Mouse (Mus musculus): ENCODE measurements around the gene Fcgr1. TPM values are rescaled to one million over a fixed set of nuclear protein-coding genes. Genes with fewer than 3 reads are reported as not detected.
"Not testable (repeated sequence)": the region's sequence is repeated elsewhere in the genome, so short reads cannot be mapped to it uniquely, and the experiment has no call there.

The Fcgr1 gene
- polyA plus RNA-seq, 1 experiment from 2014 or later: 4.5 TPM

DNA sequence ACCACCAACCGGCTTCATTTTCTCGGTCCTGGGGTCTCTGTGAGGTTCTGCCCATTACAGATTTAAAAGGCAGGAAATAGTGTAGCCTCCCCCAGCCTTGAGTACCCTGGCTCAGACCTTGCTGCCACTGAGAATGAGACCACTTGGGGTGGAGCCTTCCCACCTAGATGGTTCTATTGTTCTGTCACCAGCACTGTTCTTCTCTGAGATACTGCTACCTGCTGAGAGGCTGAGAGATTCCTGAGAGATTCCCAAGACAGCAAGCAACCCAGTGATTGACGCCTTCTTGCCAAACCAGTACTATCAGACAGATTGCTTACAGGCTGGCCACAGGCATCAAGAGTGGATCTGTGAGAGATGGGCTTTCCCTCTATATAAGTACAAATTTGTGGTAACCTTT, 4.6 kb downstream of the Fcgr1 start:
- no peaks in the 10 kb centered on the region for H3K27me3 ChIP-seq (ENCODE audit: control insufficient read depth, insufficient read depth, low read depth, low read length)
- no peaks in the 10 kb centered on the region for H3K36me3 ChIP-seq (ENCODE audit: control insufficient read depth, insufficient read depth)
- ATAC-seq (ENCODE audit: low read depth): no peak
- no peak overlapping the region for H3K4me3 ChIP-seq (ENCODE audit: low read depth, low read length)
- H3K4me1 ChIP-seq (ENCODE audit: control insufficient read depth, low read depth, low read length): no peaks in the 10 kb centered on the region
- H3K27ac ChIP-seq (ENCODE audit: low read length): no peak overlapping the region
- 50% methylated on average over 3 of the region's 3 CpGs for WGBS (ENCODE audit: insufficient replicate concordance)
- H3K9me3 ChIP-seq (replicated peaks; ENCODE audit: control insufficient read depth, low read length): no peaks in the 10 kb centered on the region
- H3K9ac ChIP-seq (ENCODE audit: low read depth, low read length): no peak overlapping the region
- no peak overlapping the region for H3K4me2 ChIP-seq (ENCODE audit: low read depth, low read length)

DNA sequence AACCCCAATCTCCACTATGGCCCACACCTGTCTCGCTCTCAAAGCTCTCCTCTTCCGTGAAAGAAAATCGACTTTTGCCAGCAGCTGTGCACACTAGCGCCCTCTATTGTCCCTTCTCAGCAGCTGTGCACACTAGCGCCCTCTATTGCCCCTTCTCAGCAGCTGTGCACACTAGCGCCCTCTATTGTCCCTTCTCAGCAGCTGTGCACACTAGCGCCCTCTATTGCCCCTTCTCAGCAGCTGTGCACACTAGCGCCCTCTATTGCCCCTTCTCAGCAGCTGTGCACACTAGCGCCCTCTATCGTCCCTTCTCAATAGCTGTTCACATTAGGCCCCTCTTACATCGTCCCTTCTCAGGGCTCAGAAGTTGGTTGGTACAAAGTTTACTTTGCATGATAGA, 6.4 kb downstream of the Fcgr1 start:
- not testable (repeated sequence) for H3K36me3 ChIP-seq (ENCODE audit: control insufficient read depth, insufficient read depth); H3K4me2 ChIP-seq (ENCODE audit: low read depth, low read length); H3K4me1 ChIP-seq (ENCODE audit: control insufficient read depth, low read depth, low read length); H3K9ac ChIP-seq (ENCODE audit: low read depth, low read length); ATAC-seq (ENCODE audit: low read depth); H3K9me3 ChIP-seq (replicated peaks; ENCODE audit: control insufficient read depth, low read length); H3K4me3 ChIP-seq (ENCODE audit: low read depth, low read length); H3K27ac ChIP-seq (ENCODE audit: low read length)
- H3K27me3 ChIP-seq (ENCODE audit: control insufficient read depth, insufficient read depth, low read depth, low read length): peaks cover 11% of the 10 kb centered on the region
- 83% methylated on average over 11 of the region's 11 CpGs for WGBS (ENCODE audit: insufficient replicate concordance)

DNA sequence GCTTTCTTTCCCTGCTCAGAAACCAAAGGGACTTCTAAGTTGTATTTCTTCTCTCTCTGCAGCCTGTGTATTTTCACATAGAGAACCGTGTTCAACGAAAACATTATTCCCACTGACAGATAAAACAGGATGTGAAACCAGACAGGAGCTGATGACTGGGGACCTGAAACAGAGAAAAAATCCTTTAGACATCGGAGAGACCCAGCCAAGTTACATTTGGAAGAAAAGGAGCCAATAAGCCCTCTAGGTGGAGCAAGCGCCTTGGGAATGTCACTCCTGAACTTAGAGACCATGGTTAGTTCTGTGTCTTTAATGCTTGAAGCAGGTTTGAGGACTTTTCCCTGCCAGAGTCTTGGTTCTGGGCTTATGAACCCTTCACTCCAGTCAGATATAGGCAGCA, 9.3 kb downstream of the Fcgr1 start:
- WGBS (ENCODE audit: insufficient replicate concordance): 17% methylated on average over 4 of the region's 4 CpGs
- Histone ChIP-seq H3K4me1 (ENCODE audit: control insufficient read depth, low read depth, low read length) (no peaks in the 10 kb centered on the region; the same call in 1 of the 2 replicates), H3K27ac (ENCODE audit: low read length) (no peak overlapping the region), H3K9me3 (replicated peaks; ENCODE audit: control insufficient read depth, low read length) (no peaks in the 10 kb centered on the region), H3K4me3 (ENCODE audit: low read depth, low read length) (no peak overlapping the region), H3K27me3 (ENCODE audit: control insufficient read depth, insufficient read depth, low read depth, low read length) (peaks cover 11% of the 10 kb centered on the region), H3K9ac (ENCODE audit: low read depth, low read length) (no peak overlapping the region), H3K36me3 (ENCODE audit: control insufficient read depth, insufficient read depth) (no peaks in the 10 kb centered on the region), H3K4me2 (ENCODE audit: low read depth, low read length) (no peak overlapping the region)
- ATAC-seq (ENCODE audit: low read depth): no peak

DNA sequence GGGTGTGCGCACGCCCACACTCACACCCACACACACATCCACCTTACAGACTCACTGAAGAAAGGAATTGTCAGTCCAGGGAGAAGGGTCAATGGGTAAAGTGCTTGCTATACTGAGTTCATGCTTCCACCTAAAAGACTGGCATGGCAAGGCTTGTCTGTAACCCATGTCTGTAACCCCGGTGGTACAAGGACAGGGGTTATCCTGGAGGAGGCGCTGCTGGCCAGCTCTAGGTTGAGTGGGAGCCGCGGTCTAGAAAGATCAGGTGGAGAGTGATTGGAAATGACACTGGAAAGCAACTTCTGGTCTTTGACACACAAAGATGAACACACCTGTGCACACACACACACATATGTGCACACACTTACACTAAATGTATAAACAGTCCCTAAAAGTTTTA, 13.1 kb downstream of the Fcgr1 start:
- Histone ChIP-seq H3K4me1 (ENCODE audit: control insufficient read depth, low read depth, low read length) (peaks cover 15% of the 10 kb centered on the region), H3K9me3 (replicated peaks; ENCODE audit: control insufficient read depth, low read length) (no peaks in the 10 kb centered on the region), H3K27me3 (ENCODE audit: control insufficient read depth, insufficient read depth, low read depth, low read length) (peaks cover 11% of the 10 kb centered on the region), H3K36me3 (ENCODE audit: control insufficient read depth, insufficient read depth) (no peaks in the 10 kb centered on the region), H3K4me3 (ENCODE audit: low read depth, low read length) (no peak overlapping the region), H3K27ac (ENCODE audit: low read length) (no peak overlapping the region), H3K9ac (ENCODE audit: low read depth, low read length) (no peak overlapping the region), H3K4me2 (ENCODE audit: low read depth, low read length) (no peak overlapping the region)
- 48% methylated on average over 6 of the region's 6 CpGs for WGBS (ENCODE audit: insufficient replicate concordance)
- no peak for ATAC-seq (ENCODE audit: low read depth)

DNA sequence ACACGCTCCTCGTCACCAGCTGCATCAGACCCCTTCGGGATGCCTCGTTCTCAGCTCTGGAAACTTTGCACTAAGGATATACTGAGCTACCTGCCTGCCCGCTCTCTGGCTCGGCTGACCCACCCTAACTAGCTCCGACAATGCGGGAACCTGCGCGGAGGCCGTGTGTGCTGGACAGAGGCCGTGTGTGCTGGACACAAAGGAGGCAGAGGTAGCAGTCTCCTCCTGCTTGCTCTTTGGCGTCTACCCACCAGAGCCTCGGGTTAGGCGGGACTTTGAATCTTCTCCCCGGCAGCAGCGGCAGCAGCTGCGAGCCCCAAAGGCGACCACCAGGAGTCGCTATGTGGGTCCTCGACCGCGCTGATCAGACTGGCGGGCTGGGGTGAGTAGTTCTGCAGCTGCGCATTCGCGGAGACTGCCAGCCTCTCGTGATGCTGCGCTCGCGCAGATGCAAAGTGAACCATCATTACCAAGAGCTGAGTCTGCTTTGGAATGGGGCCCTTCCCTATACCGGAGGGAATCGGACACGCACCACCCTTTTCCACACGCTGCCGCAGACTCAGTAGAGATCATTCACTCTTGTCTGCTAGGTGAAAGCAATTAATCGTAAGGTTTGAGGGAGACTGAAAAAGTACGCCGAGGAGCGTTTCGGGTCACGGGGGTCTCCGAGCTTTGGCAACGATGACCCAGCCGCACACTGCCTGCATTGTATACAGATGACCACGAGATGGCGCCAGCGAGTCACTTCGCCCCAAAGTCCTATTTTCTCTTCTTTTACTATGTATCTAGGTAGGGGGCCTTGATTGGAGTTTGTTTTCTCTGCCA, 15.8 kb downstream of the Fcgr1 start:
- H3K4me3 ChIP-seq (ENCODE audit: low read depth, low read length): peak overlapping the region; percentile 73
- H3K4me2 ChIP-seq (ENCODE audit: low read depth, low read length): peak overlapping the region; percentile 100
- peaks cover 5% of the 10 kb centered on the region for H3K27me3 ChIP-seq (ENCODE audit: control insufficient read depth, insufficient read depth, low read depth, low read length)
- no peaks in the 10 kb centered on the region for H3K36me3 ChIP-seq (ENCODE audit: control insufficient read depth, insufficient read depth)
- peak; percentile 90 for ATAC-seq (ENCODE audit: low read depth)
- H3K4me1 ChIP-seq (ENCODE audit: control insufficient read depth, low read depth, low read length): peaks cover 15% of the 10 kb centered on the region
- WGBS (ENCODE audit: insufficient replicate concordance): under 1% methylated on average over 49 of the region's 49 CpGs
- no peaks in the 10 kb centered on the region for H3K9me3 ChIP-seq (replicated peaks; ENCODE audit: control insufficient read depth, low read length)
- H3K9ac ChIP-seq (ENCODE audit: low read depth, low read length): peak overlapping the region; percentile 90
- H3K27ac ChIP-seq (ENCODE audit: low read length): peak overlapping the region; percentile 82

- WGBS (ENCODE audit: insufficient replicate concordance): 13% methylated on average over 8 of the region's 8 CpGs
- Histone ChIP-seq H3K36me3 (ENCODE audit: control insufficient read depth, insufficient read depth) (no peaks in the 10 kb centered on the region), H3K9me3 (replicated peaks; ENCODE audit: control insufficient read depth, low read length) (no peaks in the 10 kb centered on the region), H3K27ac (ENCODE audit: low read length) (peak overlapping the region; percentile 82), H3K9ac (ENCODE audit: low read depth, low read length) (peak overlapping the region; percentile 90), H3K4me1 (ENCODE audit: control insufficient read depth, low read depth, low read length) (peaks cover 15% of the 10 kb centered on the region), H3K4me3 (ENCODE audit: low read depth, low read length) (peak overlapping the region; percentile 73), H3K4me2 (ENCODE audit: low read depth, low read length) (peak overlapping the region; percentile 100), H3K27me3 (ENCODE audit: control insufficient read depth, insufficient read depth, low read depth, low read length) (no peaks in the 10 kb centered on the region; the same call in 1 of the 2 replicates)
- peak; percentile 56 for ATAC-seq (ENCODE audit: low read depth)
Measured at GRCm38 (mm10) chr3:96277428-96277799, 16.4 kb downstream of the Fcgr1 start.

DNA sequence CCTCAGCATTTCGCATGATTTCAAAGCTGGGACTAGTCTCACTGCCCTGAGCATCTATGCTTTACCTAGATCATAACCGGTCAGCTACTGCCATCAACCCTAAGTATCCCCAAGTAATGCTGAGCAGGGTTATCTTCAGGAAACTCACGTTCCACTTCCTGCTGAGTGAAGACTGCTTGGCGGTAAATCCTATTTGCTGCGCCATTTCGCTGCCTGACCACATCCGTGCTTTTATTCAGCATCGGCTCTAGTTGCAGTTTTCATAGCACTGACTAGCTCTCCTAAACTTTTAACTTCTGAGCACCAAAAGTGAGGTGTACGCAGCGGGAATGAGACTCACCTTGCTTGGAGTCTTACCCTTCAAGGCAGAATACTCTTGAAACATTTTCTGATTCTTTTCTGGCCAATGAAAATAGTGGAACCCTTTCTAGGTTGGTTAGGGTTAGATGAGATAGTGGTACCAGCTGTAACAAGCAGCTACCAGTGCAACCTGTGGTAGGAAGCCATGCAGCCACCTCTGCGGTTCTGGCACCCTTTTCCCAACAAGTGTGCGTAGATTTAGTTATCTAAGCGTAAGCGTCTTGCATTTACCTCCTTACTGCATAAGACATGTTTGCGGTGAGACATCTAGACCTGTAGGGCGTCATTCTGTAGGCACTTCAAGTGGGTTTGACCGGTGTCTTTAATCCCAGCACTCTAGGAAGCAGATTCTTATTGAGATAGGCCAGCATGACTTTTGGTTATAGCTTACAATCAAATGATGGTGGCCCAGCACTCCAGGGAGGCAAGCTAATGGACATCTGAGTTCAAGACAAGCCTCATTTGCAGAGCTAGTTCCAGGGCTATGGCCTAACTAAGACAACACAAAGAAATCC, 19.9 kb downstream of the Fcgr1 start:
- no peaks in the 10 kb centered on the region for H3K9me3 ChIP-seq (replicated peaks; ENCODE audit: control insufficient read depth, low read length)
- no peak overlapping the region for H3K27ac ChIP-seq (ENCODE audit: low read length)
- 0 out of 2 replicates have a peak overlapping the region, but pooled peaks have one; percentile 1 for H3K4me3 ChIP-seq (ENCODE audit: low read depth, low read length)
- no peak overlapping the region for H3K9ac ChIP-seq (ENCODE audit: low read depth, low read length)
- H3K4me1 ChIP-seq (ENCODE audit: control insufficient read depth, low read depth, low read length): peaks cover 18% of the 10 kb centered on the region
- H3K36me3 ChIP-seq (ENCODE audit: control insufficient read depth, insufficient read depth): no peaks in the 10 kb centered on the region
- no peaks in the 10 kb centered on the region; the same call in 1 of the 2 replicates for H3K27me3 ChIP-seq (ENCODE audit: control insufficient read depth, insufficient read depth, low read depth, low read length)
- ATAC-seq (ENCODE audit: low read depth): no peak
- peak overlapping the region; percentile 19; the same call in 1 of the 2 replicates for H3K4me2 ChIP-seq (ENCODE audit: low read depth, low read length)
- 40% methylated on average over 17 of the region's 17 CpGs for WGBS (ENCODE audit: insufficient replicate concordance)

DNA sequence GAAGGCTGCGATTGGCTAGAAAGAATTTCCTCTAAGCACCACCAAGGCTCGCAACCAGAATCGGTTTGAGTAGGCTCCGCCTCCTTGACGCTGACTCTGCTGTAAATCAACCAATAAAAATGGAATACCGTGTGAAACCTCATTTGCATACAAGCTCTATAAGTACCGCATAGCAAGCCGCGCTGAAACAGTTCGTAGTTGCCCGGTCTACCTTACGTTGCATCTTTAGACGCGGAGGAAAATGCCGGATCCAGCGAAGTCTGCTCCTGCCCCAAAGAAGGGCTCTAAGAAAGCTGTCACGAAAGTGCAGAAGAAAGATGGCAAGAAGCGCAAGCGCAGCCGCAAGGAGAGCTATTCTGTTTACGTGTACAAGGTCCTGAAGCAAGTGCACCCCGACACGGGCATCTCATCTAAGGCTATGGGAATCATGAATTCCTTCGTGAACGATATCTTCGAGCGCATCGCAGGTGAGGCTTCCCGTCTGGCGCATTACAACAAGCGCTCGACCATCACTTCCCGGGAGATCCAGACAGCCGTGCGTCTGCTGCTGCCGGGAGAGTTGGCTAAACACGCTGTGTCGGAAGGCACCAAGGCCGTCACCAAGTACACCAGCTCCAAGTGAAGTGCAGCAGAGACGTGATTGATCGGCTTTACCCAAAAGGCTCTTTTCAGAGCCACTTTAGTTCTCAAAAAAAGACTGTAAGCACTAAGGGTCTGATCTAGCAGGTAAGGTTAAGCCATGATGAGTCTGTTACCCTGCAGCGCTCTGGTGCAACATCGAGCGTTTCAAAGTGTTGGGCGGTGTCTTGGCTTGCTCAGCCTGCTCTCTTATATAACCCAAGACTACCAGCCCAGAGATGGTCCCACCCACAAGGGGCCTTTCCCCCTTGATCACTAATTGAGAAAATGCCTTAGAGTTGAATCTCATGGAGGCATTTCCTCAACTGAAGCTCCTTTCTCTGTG, 24.0 kb downstream of the Fcgr1 start, which contains the start of gene Hist2h2bb:
Hist2h2bb (plus strand) TSS at position 242 of the 964 bp plus-strand sequence.
- under 1% methylated on average over 45 of the region's 45 CpGs for WGBS (ENCODE audit: insufficient replicate concordance)
- no peaks in the 10 kb centered on the region for H3K36me3 ChIP-seq (ENCODE audit: control insufficient read depth, insufficient read depth)
- peak within 1 kb of the TSS; percentile 98 for H3K27ac ChIP-seq (ENCODE audit: low read length)
- peak within 1 kb of the TSS; percentile 86 for H3K9ac ChIP-seq (ENCODE audit: low read depth, low read length)
- peaks cover 28% of the 10 kb centered on the region for H3K4me1 ChIP-seq (ENCODE audit: control insufficient read depth, low read depth, low read length)
- peak within 1 kb of the TSS; percentile 73 for H3K4me2 ChIP-seq (ENCODE audit: low read depth, low read length)
- H3K9me3 ChIP-seq (replicated peaks; ENCODE audit: control insufficient read depth, low read length): no peaks in the 10 kb centered on the region
- H3K4me3 ChIP-seq (ENCODE audit: low read depth, low read length): peak within 1 kb of the TSS; percentile 66
- H3K27me3 ChIP-seq (ENCODE audit: control insufficient read depth, insufficient read depth, low read depth, low read length): no peaks in the 10 kb centered on the region; the same call in 1 of the 2 replicates
- ATAC-seq (ENCODE audit: low read depth): peak; percentile 87
